Mouse (Mus musculus): Measurements from ENCODE around the gene Tmub1.

Gene Tmub1

GRCm38 (mm10) chr5:24447624-24448298 lies at the start of gene Tmub1:
Tmub1 (minus strand) TSS chr5:24447854.
- DNase-seq (ENCODE audit: low spot score in 2 of 2) = peak; percentile 77 to 83

GRCm38 (mm10) chr5:24496756-24497155 lies 49.1 kb upstream of the Tmub1 start:
- no peak for DNase-seq (ENCODE audit: low spot score in 2 of 2)

- no peak for DNase-seq (ENCODE audit: low spot score in 2 of 2)
Measured at GRCm38 (mm10) chr5:24495019-24495418, 47.4 kb upstream of the Tmub1 start.

GRCm38 (mm10) chr5:24492546-24493285 lies 45.1 kb upstream of the Tmub1 start:
- no peak for DNase-seq (ENCODE audit: low spot score in 2 of 2)

- no peak for DNase-seq (ENCODE audit: low spot score in 2 of 2)
Measured at GRCm38 (mm10) chr5:24490413-24490920, 42.8 kb upstream of the Tmub1 start.

GRCm38 (mm10) chr5:24486738-24487137 lies 39.1 kb upstream of the Tmub1 start:
- no peak for DNase-seq (ENCODE audit: low spot score in 2 of 2)

GRCm38 (mm10) chr5:24486097-24486496 lies 38.4 kb upstream of the Tmub1 start:
- peak; percentile 73 to 82 for DNase-seq (ENCODE audit: low spot score in 2 of 2)

GRCm38 (mm10) chr5:24484963-24485362 lies 37.3 kb upstream of the Tmub1 start:
- no peak for DNase-seq (ENCODE audit: low spot score in 2 of 2)

- peak in 1 of 2 experiments; percentile 69 for DNase-seq (ENCODE audit: low spot score in 2 of 2)
Measured at GRCm38 (mm10) chr5:24483326-24483725, 35.7 kb upstream of the Tmub1 start.

GRCm38 (mm10) chr5:24482247-24483079 lies 34.8 kb upstream of the Tmub1 start:
- no peak for DNase-seq (ENCODE audit: low spot score in 2 of 2)

GRCm38 (mm10) chr5:24481647-24482046 lies 34.0 kb upstream of the Tmub1 start:
- peak in 1 of 2 experiments; percentile 52 for DNase-seq (ENCODE audit: low spot score in 2 of 2)

- no peak for DNase-seq (ENCODE audit: low spot score in 2 of 2)
Measured at GRCm38 (mm10) chr5:24477909-24478308, 30.3 kb upstream of the Tmub1 start.

- no peak for DNase-seq (ENCODE audit: low spot score in 2 of 2)
Measured at GRCm38 (mm10) chr5:24475476-24476241, 28.0 kb upstream of the Tmub1 start.

- peak in 1 of 2 experiments; percentile 67 for DNase-seq (ENCODE audit: low spot score in 2 of 2)
Measured at GRCm38 (mm10) chr5:24474723-24475261, 27.1 kb upstream of the Tmub1 start.

- no peak for DNase-seq (ENCODE audit: low spot score in 2 of 2)
Measured at GRCm38 (mm10) chr5:24474025-24474722, 26.5 kb upstream of the Tmub1 start.

GRCm38 (mm10) chr5:24472884-24473619 lies 25.4 kb upstream of the Tmub1 start:
- no peak for DNase-seq (ENCODE audit: low spot score in 2 of 2)

GRCm38 (mm10) chr5:24470600-24470999 lies 22.9 kb upstream of the Tmub1 start:
- peak in 1 of 2 experiments; percentile 58 for DNase-seq (ENCODE audit: low spot score in 2 of 2)

- DNase-seq (ENCODE audit: low spot score in 2 of 2) = no peak
Measured at GRCm38 (mm10) chr5:24466762-24467161, 19.1 kb upstream of the Tmub1 start.

GRCm38 (mm10) chr5:24455613-24456012 lies 8.0 kb upstream of the Tmub1 start:
- no peak for DNase-seq (ENCODE audit: low spot score in 2 of 2)

- no peak for DNase-seq (ENCODE audit: low spot score in 2 of 2)
Measured at GRCm38 (mm10) chr5:24455076-24455475, 7.4 kb upstream of the Tmub1 start.

Data from frontal cortex, postnatal 10 days (tissue).